Mouse (Mus musculus) heart, embryonic 11.5 days (tissue): Measurements from ENCODE around the gene Taf5l. TPM values are rescaled to one million over a fixed set of nuclear protein-coding genes. Genes with fewer than 3 reads are reported as not detected.
"Not testable (repeated sequence)": the region's sequence is repeated elsewhere in the genome, so short reads cannot be mapped to it uniquely, and the experiment has no call there.

Experiments
- ATAC-seq: fragments of 200-750 bp; cut with Nextera tagmentation; replicated peaks from 2 replicates; pipeline ENCODE4 v1.8.0; 2017; ENCODE audit warnings: moderate library complexity; ENCODE audit not compliant: insufficient number of reproducible peaks, low FRiP score, low TSS enrichment
- H3K27ac ChIP-seq: fragments of 300-500 bp; sonication (generic); 2 replicates; pipeline ENCODE4 v1.5.1; 2014; ENCODE audit warnings: mild to moderate bottlenecking, low read depth, low read length
- H3K27me3 ChIP-seq: fragments of 300-500 bp; sonication (generic); 2 replicates; pipeline ENCODE4 v1.6.1; 2014; ENCODE audit warnings: mild to moderate bottlenecking, low read length, mixed read lengths; ENCODE audit not compliant: control insufficient read depth, insufficient read depth
- H3K36me3 ChIP-seq: fragments of 300-500 bp; sonication (generic); 2 replicates; pipeline ENCODE4 v1.6.1; 2014; ENCODE audit warnings: mild to moderate bottlenecking, low read length, moderate library complexity, mixed read lengths; ENCODE audit not compliant: control insufficient read depth, insufficient read depth
- H3K4me1 ChIP-seq: fragments of 300-500 bp; sonication (generic); 2 replicates; pipeline ENCODE4 v1.6.1; 2014; ENCODE audit warnings: low read length; ENCODE audit not compliant: control insufficient read depth, insufficient read depth
- H3K4me2 ChIP-seq: fragments of 300-500 bp; sonication (generic); 2 replicates; pipeline ENCODE4 v1.6.1; 2014; ENCODE audit warnings: mild to moderate bottlenecking, moderate library complexity
- H3K4me3 ChIP-seq: fragments of 300-500 bp; sonication (generic); 2 replicates; pipeline ENCODE4 v1.5.1; 2014; ENCODE audit warnings: low read depth, low read length
- H3K9ac ChIP-seq: fragments of 300-500 bp; sonication (generic); 2 replicates; pipeline ENCODE4 v1.6.1; 2014; ENCODE audit warnings: mild to moderate bottlenecking, low read depth, low read length, moderate library complexity
- H3K9me3 ChIP-seq: fragments of 300-500 bp; sonication (generic); replicated peaks from 2 replicates; pipeline ENCODE4 v1.6.1; 2016; ENCODE audit warnings: low read length; ENCODE audit not compliant: control insufficient read depth
- WGBS: fragments of 180-500 bp; shearing (Covaris S2); extraction: QIAGEN DNeasy Blood & Tissue Kit; methylation state at CpG from one replicate; pipeline ENCODE4 v1.1.7; 2014; ENCODE audit not compliant: insufficient replicate concordance; 5-methylcytosine and 5-hydroxymethylcytosine counted together
- polyA plus RNA-seq: library from polyadenylated mRNA; unstranded; fragments of >200 nt; fragmentation: Nextera tagmentation; extraction: Ambion mirVana; gene quantifications from 2 replicates; pipeline ENCODE4 v1.2.1, GENCODE M21; 2014

The Taf5l gene
- polyA plus RNA-seq, 1 experiment from 2014 or later, result 31.2 TPM

DNA sequence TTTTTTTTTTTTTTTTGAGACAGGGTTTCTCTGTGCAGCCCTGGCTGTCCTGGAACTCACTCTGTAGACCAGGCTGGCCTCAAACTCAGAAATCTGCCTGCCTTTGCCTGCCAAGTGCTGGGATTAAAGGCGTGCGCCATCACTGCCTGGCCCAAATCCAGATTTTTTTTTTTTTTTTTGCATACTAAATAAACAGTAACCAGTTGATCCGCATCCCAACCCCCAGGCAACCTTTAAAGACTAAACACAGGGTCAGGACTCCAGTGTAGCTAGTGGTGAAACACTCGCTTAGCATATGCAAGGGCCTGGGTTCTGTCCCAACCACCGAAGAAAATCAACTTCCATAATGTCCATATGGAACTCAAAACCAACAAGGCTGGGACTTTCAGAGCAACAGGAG lies 60.6 kb downstream of the Taf5l start:
- H3K27ac ChIP-seq, H3K27me3 ChIP-seq, ATAC-seq, H3K9me3 ChIP-seq, H3K4me2 ChIP-seq, H3K9ac ChIP-seq, H3K4me3 ChIP-seq, H3K4me1 ChIP-seq: not testable (repeated sequence)
- 91% methylated on average over 5 of the region's 5 CpGs for WGBS
- peaks cover 23% of the 10 kb centered on the region for H3K36me3 ChIP-seq

DNA sequence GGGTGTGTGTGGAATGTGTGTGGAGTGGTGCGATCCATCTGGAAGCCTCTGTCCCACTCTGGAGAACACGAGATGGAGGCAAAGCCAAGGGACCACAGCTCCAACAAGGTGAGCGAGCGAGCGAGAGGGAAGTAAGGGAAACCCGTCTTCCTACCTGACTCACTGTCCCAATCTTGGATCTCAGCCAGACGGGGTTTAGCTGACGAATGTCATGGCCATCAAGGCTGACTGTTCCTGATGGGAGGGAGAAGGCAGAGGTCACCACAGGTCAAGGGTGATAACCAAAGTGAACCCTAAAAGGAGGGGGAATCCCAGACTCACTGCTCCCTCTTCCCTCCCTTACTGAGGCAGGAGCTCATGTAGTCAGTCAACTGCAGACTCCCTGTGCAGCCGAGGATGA lies 61.1 kb downstream of the Taf5l start:
- Histone ChIP-seq H3K9ac (no peak overlapping the region), H3K9me3 (no peaks in the 10 kb centered on the region), H3K27me3 (no peaks in the 10 kb centered on the region), H3K36me3 (peaks cover 25% of the 10 kb centered on the region), H3K27ac (no peak overlapping the region), H3K4me1 (no peaks in the 10 kb centered on the region), H3K4me2 (no peak overlapping the region), H3K4me3 (no peak overlapping the region)
- WGBS, result 87% methylated on average over 9 of the region's 9 CpGs
- ATAC-seq, result no peak

DNA sequence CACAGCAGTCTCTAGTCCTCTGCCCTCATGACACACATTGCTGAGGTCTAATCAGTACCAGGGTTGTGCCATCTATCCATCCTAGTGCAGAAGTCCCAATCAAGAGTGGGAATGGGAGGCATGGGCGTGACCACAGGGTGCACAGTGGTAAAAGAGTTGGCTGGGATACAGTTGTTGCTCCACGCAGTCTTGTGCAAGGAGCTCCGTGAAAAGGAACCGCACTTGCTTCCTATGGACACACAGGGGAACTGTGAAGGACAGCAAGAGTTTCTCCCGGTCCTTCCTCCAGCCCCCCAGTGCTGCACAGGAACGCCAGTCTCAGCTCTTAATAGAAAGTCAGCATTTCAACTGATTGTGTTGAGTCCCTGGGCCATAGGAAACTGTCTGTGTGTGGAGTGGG lies 61.7 kb downstream of the Taf5l start:
- H3K27me3 ChIP-seq, result no peaks in the 10 kb centered on the region
- peaks cover 23% of the 10 kb centered on the region for H3K36me3 ChIP-seq
- ATAC-seq, result no peak
- H3K9ac ChIP-seq, result no peak overlapping the region
- H3K4me3 ChIP-seq, result no peak overlapping the region
- no peaks in the 10 kb centered on the region for H3K4me1 ChIP-seq
- no peaks in the 10 kb centered on the region for H3K9me3 ChIP-seq
- H3K27ac ChIP-seq, result no peak overlapping the region
- 91% methylated on average over 6 of the region's 6 CpGs for WGBS
- H3K4me2 ChIP-seq, result no peak overlapping the region

DNA sequence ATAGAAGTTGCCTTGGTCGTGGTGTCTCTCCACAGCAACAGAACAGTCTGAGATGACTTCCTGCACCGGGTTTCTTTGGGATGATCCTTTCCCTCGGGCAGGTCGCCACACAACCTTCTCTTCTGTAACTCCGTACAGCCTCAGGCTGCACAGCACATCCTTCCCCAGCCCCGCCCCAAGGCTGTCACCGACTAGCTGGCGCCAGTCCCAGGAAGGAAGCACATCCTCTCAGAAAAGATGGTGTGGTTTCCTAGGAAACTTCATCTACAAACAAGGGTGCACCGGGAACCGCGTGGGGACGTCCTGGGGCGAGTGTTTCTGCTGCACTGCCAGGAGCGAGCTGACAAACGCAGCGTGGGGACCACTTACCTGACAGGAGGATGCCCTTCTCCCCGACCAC lies 63.1 kb downstream of the Taf5l start:
- H3K4me1 ChIP-seq, result no peaks in the 10 kb centered on the region
- no peak for ATAC-seq
- no peak overlapping the region for H3K27ac ChIP-seq
- 77% methylated on average over 17 of the region's 17 CpGs for WGBS
- no peaks in the 10 kb centered on the region for H3K9me3 ChIP-seq
- no peak overlapping the region for H3K4me2 ChIP-seq
- H3K9ac ChIP-seq, result no peak overlapping the region
- peaks cover 19% of the 10 kb centered on the region for H3K36me3 ChIP-seq
- H3K4me3 ChIP-seq, result no peak overlapping the region
- H3K27me3 ChIP-seq, result no peaks in the 10 kb centered on the region

DNA sequence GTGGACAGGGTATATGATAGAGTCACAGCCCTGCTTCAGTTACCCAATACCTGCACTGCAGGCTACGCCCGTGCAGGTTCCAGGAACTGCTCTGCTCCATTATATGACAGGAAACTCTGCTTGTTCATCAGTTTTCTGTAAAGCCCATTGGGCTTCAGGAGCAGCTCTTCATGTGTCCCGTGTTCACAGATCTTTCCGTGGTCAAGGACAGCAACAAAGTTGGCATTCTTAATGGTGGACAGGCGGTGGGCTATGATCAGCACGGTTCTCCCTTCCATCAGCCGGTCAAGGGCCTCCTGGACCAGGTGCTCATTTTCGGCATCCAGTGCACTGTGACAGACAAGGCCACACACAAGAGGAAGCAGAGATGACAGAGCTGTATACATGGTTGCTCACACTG lies 67.0 kb downstream of the Taf5l start:
- no peak for ATAC-seq
- H3K4me3 ChIP-seq, result no peak overlapping the region

DNA sequence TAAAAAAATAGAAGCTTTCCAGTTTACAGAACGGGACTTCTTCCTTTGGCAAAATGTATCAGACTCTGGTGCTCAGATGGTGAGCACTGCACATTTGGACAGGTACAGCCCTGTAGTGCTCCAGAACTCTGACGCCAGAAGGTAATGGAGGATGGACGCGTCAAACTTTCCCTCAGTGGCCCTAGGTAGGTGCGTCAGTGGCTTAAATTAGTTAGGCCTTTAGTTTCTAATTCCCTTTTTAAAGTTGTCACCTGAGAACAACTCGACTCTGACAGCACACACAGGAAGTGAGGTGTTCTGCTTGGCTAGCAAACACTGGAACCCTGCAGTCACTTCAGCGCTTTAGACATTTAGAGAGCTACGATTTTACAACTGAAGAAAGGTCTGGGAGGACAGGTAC lies 67.5 kb downstream of the Taf5l start:
- H3K4me3 ChIP-seq, result no peak overlapping the region
- 84% methylated on average over 8 of the region's 8 CpGs for WGBS
- no peaks in the 10 kb centered on the region for H3K27me3 ChIP-seq
- H3K9ac ChIP-seq, result no peak overlapping the region
- no peak overlapping the region for H3K4me2 ChIP-seq
- H3K27ac ChIP-seq, result no peak overlapping the region
- peaks cover 17% of the 10 kb centered on the region for H3K36me3 ChIP-seq
- H3K9me3 ChIP-seq, result no peaks in the 10 kb centered on the region
- H3K4me1 ChIP-seq, result peaks cover 3% of the 10 kb centered on the region; the same call in 1 of the 2 replicates
- no peak for ATAC-seq

More for the DNA sequence above, 67.0 kb downstream of the Taf5l start:
- 88% methylated on average over 8 of the region's 8 CpGs for WGBS
- Histone ChIP-seq H3K4me2 (no peak overlapping the region), H3K27me3 (no peaks in the 10 kb centered on the region), H3K4me1 (peaks cover 3% of the 10 kb centered on the region; the same call in 1 of the 2 replicates), H3K27ac (no peak overlapping the region), H3K9me3 (no peaks in the 10 kb centered on the region), H3K9ac (no peak overlapping the region), H3K36me3 (peaks cover 18% of the 10 kb centered on the region)

DNA sequence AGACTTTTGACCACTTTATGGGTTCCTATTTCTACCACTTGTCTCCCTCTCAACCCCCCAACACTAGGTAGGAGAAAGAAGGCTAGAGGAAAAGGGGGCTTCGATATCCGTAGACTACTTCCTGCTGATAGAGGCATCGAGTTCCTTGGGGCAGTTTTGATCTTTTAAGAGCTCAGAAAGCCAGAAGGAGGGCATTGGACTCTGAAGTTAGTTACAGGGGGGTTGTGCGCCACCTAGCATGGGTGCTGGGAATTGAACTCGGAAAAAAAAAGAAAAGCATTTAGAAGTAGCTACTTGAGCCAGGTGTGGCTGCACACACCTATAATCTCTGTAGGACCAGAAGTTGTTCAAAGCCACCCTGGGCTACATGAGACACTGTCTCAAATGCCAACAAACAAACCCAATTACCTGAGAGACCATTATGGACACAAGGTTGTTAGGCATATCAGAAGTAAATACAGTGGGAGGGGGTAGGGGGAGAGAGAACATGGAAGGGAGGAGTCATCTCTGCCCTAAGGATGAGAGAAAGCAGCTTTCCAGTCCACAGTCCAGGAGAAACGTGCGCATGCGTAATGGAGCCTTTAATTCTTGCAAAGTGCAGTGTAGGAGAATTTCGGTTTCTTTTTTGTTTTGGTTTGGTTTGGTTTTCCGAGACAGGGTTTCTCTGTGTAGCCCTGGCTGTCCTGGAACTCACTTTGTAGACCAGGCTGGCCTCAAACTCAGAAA lies 71.0 kb downstream of the Taf5l start:
- H3K27me3 ChIP-seq, result no peaks in the 10 kb centered on the region
- WGBS, result 30% methylated on average over 10 of the region's 10 CpGs
- ATAC-seq, result no peak
- H3K9ac ChIP-seq, result peak overlapping the region; percentile 91
- peak overlapping the region; percentile 99 for H3K4me3 ChIP-seq
- H3K4me1 ChIP-seq, result peaks cover 9% of the 10 kb centered on the region
- H3K9me3 ChIP-seq, result no peaks in the 10 kb centered on the region
- H3K4me2 ChIP-seq, result peak overlapping the region; percentile 98
- peaks cover 11% of the 10 kb centered on the region for H3K36me3 ChIP-seq
- peak overlapping the region; percentile 86 for H3K27ac ChIP-seq

DNA sequence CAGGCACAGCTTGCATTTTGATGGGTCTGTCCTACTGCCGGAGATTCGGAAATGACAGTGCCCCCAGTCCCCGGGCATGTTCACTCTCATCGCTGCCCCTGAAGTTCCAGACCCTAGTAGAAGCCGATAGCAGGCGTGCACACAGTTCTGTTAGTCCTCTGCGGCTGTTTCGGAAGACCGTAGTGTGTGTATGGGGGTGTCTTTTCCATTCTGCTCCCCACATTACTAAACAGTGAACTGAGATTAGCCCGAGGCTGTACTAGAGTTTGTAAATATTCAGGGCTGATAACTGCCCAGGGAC lies 71.6 kb downstream of the Taf5l start:
- H3K4me2 ChIP-seq, result peak overlapping the region; percentile 98
- H3K27me3 ChIP-seq, result no peaks in the 10 kb centered on the region
- H3K9ac ChIP-seq, result peak overlapping the region; percentile 91
- H3K9me3 ChIP-seq, result no peaks in the 10 kb centered on the region
- peak overlapping the region; percentile 99 for H3K4me3 ChIP-seq
- WGBS, result 2% methylated on average over 10 of the region's 10 CpGs
- peaks cover 9% of the 10 kb centered on the region for H3K4me1 ChIP-seq
- ATAC-seq, result 0 out of 2 replicates have a peak, but pooled peaks have one; percentile 17
- H3K36me3 ChIP-seq, result peaks cover 13% of the 10 kb centered on the region
- peak overlapping the region; percentile 86 for H3K27ac ChIP-seq
